Mouse (Mus musculus): ENCODE measurements at regions not wholly inside any gene's neighbourhood (a gene's known extent, or its start where the extent isn't known, plus 50 kb on each side); places are given as distances from the start of the nearest gene placed in this dataset.

- in situ Hi-C loops (cut with MboI, MseI), result no loop called here
These were observed 296.6 kb upstream of the Gm15217 start for GRCm38 (mm10) chr14:46082646-46083045.

DNA sequence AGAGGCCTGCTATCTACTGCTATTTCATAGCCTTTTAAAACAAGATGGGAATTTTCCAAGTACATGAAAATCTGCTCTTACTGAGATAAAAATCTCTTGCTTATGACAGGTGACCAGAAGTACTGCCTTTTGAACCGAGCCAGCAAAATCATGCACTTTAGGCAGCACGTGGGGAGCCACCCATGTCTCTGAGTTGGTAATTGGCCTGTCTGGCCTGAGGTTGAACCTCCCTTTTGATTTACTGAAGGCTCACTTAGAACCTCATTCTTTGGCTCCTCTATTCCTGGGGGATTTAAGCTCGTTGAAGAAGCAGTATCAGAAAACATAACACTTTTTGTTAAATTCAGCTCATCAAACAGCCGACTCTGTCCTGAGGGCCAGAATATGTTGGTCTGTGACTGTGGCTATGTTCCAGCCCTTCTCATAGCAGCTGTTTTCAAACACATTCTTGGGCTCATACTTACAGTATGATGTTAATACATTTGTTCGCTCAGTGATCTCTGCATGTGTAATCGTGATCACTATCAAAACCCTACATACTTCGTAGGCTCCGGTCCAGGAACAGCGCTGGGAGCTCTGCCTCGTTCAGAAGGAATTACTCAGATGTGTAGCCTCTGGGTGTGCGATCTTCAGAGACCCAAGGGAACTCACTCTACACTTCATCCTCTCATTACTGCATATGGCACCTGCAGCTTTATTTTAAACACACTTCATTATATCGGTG lies 290.1 kb upstream of the Gm15217 start:
- in situ Hi-C loops (cut with MboI, MseI), result no loop called here

GRCm38 (mm10) chr14:46115950-46116349 lies 263.3 kb upstream of the Gm15217 start:
- in situ Hi-C loops (cut with MboI, MseI), result no loop called here

- in situ Hi-C loops (cut with MboI, MseI), result no loop called here
These were observed 252.7 kb upstream of the Gm15217 start for GRCm38 (mm10) chr14:46126541-46126940.

DNA sequence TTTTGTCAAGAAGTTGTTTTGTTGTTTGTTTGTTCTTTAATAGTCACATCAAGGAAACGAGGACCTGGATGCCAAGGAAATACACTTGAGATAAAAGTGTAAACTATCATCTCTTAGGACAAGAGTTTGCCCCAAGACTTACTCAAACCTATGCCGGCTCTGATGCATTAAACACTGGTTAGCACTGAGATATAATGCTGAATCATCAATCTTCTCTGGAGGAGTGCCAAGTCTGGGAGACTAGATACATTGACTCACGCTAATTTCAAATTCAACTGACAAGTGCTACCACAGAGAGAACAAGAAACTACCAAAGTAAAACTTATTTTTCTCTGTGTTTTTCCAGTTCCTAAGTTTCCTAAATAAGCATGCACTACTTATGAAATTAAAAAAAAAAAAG lies 249.5 kb upstream of the Gm15217 start:
- in situ Hi-C loops (cut with MboI, MseI), result no loop called here

- in situ Hi-C loops (cut with MboI, MseI), result no loop called here
These were observed 235.0 kb upstream of the Gm15217 start for GRCm38 (mm10) chr14:46144175-46144574.

- in situ Hi-C loops (cut with MboI, MseI), result no loop called here
These were observed 234.5 kb upstream of the Gm15217 start for GRCm38 (mm10) chr14:46144707-46145106.

- in situ Hi-C loops (cut with MboI, MseI), result no loop called here
These were observed 233.6 kb upstream of the Gm15217 start for GRCm38 (mm10) chr14:46145584-46145983.

DNA sequence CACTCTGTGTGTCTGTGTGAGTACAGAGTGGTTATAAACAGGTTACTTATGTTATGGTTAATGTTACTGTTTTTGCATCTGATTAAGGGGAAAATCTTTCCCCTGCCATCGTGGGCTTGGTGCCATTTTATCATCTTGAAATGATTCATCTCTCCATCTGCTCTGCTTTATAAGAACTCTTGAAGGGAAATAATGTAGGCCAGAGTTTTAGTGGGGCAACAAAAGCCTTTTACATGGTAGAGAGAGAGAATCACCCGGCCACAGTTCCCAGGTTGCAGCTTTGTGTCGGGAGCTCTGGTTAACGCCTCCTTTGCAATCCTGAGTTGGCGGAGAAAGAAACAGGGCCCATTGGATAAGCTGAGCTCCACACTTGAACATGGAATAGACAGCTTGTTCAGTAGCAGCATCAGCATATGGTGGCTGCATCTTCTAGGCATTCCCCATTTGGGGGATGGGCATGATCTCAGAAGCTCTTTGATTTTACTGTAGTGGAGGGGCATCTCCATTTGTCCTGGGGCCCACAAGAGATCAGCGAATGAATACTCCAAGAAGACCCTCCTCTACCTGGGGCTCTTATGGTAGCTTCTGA lies 230.0 kb upstream of the Gm15217 start:
- in situ Hi-C loops (cut with MboI, MseI), result no loop called here

DNA sequence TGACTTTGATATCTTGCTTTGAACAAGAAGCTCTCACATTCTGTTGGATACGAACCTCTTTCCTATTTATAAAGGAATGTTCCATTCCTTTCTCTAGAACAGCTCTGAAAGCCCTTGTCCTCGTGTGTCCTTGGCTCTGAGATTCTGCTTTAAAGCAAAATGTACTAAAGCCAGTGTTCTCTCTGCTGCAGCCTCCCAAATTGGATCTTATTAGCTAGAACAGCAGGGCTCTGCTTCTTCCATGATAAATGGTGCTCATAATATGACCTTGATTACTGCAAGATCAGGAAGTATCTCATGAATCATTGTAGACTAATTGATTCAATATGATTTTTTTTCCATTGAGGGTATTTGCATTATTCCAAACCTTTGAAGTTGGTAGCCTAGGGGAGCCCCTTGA lies 220.5 kb upstream of the Gm15217 start:
- in situ Hi-C loops (cut with MboI, MseI), result no loop called here

DNA sequence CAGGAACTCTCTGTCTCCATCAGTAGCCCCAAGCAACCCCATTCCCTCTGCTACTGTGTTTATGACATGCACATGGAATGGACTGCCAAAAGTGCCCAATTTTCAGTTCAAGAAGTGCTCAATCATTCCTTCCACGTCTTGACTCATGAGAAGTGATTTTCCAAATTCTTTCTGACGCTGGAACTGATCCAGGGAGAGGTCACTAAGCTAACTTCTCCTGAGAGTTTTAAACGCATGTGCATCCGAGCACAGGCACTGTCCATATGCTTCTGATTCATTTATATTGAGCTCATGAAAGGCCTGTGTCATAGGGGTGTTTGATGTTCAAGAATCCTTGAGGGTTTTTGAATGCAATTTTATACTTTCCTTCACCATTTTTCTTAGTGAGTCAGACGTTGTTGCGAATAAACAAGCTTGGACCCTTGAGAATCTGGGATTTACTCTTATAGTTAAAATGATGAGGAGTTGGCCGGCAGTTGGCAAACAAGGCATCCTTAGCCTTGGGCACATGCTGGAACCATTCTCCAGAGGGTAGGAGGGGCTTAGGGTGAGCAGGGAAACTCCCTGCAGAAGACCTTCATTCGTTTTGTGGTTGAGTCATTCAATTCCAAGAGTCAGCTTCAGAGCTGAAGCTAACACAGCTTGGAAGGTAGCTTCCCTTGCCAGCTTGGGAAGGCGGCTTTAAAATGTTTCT lies 206.9 kb upstream of the Gm15217 start:
- in situ Hi-C loops (cut with MboI, MseI), result loop anchor here (10.0 kb wide), 1 partner anchor 298 kb away; no protein-coding TSS in a partner anchor

- in situ Hi-C loops (cut with MboI, MseI), result loop anchor here (10.0 kb wide), 1 partner anchor 298 kb away; no protein-coding TSS in a partner anchor
These were observed 206.3 kb upstream of the Gm15217 start for GRCm38 (mm10) chr14:46172875-46173324.

DNA sequence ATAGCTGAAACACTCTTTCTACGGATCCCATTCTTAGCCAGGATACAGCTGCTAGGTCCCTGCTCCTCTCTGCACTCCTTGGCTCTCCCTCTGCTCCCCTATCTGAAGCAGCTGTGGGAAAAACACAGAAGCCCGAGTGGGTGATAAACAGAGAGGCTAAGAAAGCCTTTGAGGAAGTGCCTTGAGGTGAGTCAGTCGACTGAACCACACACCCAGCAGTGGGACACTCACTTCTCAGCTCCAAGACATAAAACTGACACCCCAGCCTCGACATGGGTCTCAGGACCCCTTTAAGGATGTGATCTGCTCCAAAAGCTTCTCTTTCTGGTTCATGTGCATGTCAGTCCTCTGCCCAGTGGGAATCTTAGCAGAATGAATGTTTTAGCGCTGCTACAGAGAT lies 204.8 kb upstream of the Gm15217 start:
- in situ Hi-C loops (cut with MboI, MseI), result loop anchor here (10.0 kb wide), 1 partner anchor 300 kb away; no protein-coding TSS in a partner anchor

DNA sequence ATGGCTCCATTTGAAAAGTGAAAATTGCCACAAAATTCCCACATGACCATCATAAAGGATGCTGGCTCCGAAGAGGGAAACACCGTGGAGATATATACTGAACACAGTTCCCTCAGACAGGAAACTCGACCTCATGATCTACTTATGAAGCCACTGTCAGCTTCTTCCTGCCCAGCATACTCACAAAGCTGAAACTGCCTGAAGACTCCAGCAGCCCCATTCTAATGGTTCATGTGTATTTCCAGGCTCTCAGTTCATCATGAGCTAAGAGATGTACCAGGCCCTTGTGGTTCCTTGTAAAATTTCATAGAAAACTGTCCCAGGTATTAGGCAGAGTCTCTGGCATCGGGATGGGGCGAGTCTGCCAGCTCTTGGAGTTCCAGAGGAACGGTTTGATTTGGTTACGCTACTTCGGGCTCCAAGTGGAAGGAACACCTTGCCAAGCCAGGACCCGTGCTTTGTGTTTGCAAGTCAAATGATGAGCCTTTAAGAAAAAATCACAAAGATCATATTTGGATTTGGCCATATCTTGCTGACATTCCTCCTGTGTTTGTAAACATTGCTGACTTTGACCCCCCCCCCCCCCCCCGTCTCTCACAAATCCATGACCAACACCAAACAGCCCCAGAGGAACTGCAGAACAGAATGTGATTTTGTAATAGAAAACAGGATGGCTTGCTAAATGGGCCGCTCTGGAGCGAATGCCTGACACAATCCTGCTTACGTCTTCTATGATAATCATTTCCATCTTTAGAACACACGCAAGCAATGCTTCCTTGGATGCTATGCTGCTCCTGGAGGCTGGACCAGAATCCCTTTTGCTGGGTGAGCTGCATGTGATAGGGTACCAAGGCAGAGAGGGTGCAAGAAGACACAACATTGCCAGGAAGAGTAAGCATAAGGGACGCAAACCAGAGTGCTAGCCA lies 203.7 kb upstream of the Gm15217 start:
- in situ Hi-C loops (cut with MboI, MseI), result loop anchor here (10.0 kb wide), 1 partner anchor 301 kb away; no protein-coding TSS in a partner anchor

DNA sequence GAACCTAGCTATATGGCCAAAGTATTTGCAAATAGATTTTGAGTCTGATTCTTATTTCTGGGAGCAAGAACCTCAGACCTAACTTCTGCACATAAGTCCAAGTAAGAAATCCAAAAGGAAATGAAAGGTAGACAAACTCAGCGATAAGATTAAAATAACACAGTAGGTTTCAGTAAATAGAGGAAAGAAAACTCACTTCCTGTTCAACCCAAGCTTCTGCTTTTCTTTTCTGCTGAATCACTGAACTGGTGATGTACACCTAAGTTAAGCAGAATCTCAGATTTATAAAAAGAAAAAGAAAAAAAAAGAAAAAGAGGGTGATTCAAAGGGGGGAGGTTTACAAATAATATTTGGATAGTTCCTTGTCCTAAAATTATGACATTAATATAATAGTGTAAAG lies 200.2 kb upstream of the Gm15217 start:
- in situ Hi-C loops (cut with MboI, MseI), result loop anchor here (10.0 kb wide), 1 partner anchor 304 kb away; no protein-coding TSS in a partner anchor

DNA sequence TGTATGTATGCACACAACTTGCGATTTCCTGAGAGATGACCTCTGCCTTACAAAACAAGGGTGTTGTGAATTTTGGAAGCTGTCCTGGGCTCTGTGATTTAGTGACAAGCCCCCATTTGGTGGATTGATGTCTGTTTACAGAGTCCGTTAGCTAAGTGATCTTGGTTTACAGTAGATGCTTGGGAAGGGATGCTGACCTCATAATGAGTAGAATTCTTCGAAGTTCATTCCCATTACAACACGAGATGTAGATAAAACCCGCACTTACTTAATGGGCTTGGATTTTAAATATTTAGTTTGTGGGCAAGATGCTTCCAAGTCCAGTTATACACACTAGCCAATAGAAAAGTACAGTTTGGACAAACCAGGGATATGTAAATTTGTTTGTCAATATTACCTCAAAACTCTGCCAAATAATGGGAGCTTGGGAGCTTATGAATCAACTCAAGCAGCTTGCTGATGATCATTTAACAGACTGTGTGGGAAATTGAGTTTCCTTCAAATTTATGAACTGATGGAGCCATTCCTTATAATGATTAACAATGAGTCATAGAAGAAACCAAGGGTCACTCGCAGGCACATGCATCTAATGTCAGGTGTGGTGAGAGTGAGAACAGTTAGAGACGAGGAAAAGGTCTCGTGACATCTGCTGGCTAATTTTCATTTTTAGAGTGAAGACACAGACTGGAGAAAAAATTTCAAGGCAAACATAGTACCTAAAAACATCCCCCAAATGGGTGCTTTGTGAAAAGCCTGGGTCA lies 187.4 kb upstream of the Gm15217 start:
- in situ Hi-C loops (cut with MboI, MseI), result no loop called here

DNA sequence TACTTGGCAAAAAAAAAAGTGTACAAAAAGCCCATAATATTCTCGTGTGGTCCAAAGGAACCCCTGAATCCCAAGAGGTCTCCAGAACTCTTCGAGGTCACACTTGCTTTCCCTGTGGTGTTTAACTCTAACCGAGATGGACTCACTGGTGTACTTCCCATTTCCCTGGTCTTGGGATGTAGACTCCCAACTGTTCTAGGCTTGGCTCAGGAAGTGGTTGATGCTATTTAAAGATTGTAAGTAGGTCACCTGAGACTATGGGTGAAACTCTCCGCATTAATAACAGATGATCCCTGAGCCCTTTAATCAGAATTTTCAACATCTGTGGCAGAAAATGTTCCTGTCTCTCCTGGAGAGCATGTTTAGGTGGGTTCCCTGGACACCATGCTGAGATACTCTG lies 185.6 kb upstream of the Gm15217 start:
- in situ Hi-C loops (cut with MboI, MseI), result no loop called here

GRCm38 (mm10) chr14:46195939-46196338 lies 183.3 kb upstream of the Gm15217 start:
- in situ Hi-C loops (cut with MboI, MseI), result no loop called here

- in situ Hi-C loops (cut with MboI, MseI), result no loop called here
These were observed 176.4 kb upstream of the Gm15217 start for GRCm38 (mm10) chr14:46202818-46203217.

GRCm38 (mm10) chr14:46220483-46220882 lies 158.7 kb upstream of the Gm15217 start:
- in situ Hi-C loops (cut with MboI, MseI), result no loop called here

Data from T-helper 2 cell (primary cell).